Mouse (Mus musculus) heart, adult 11 months (tissue): ENCODE measurements at regions not wholly inside any gene's neighbourhood (a gene's known extent, or its start where the extent isn't known, plus 50 kb on each side); places are given as distances from the start of the nearest gene placed in this dataset.

Source experiments
- DNase-seq: peaks from one replicate; pipeline ENCODE4 v3.0.0; 2022

DNA sequence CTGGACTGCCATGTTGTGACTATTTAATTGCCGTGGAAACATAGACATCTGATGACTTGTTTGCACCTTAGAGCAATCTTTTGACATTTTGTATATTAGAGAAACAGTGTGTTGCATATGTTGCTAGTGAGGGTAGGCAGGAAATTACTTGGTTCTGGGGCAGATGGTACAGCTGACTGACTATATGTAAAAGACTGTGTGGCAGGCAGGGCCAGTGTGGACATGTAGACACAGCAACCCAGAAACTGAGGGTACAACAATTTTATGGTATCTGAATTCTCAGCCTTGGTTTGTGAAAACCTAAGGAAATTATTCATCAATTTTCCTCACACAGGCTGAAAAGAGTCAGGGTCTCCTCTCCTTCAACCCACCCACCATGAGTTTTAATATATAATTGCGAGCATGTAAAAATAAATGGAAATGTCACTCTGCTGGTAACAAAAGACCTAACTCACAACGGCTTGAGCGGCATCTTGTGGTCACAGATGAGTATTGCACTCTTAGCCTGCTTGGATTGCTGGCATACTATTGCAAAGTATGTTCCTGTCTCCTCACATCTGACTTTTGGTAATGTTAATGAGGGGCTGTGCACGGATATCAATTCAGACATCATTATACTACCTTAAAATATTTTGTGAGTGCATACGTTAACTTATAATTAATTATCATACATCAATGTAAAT is 329.8 kb downstream of the Psat1 start:
- no peak for DNase-seq

DNA sequence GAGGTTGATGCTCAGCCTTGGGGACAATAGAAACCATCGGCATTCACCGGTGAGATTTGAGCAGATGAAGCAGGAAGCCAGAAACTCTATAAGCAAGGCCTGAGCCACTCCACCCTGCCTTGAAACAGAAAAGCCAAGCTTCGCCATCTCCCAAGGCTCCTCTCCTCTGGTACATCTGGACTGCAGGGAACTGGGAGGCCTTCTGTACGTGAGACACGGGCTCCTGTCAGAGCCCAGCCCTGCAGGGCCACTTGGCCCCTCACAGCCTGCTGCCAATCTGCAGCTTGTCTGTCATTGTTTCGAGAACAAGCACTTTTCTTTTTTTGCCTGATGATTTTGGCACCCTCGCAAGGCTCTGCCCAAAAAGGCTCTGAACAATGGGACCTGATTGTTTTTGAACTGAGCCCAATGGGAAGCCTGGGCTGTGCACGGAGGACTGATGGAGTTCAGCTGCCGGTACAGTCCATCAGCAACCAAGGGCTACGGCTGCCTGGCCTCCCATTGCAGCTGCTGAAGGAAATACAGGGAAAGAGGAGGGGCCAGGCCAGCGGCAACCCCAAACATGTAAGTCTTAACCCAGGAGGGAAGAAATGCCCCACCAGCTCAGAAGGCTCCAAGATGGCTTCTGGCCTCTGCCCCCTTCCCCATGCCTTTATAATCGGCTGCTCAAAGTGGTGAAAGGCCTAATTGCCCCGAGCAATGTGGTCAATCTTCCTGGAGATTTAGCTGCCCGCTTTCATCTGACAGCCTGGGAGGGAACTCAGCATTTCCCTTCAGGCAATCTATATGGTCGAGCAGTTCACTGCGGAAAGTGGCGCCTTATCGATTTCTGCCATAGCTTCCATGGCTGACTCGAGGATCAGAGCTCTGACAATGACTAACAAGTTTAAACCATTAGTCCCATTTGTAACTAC is 332.2 kb downstream of the Psat1 start:
- peak; percentile 89 for DNase-seq

DNA sequence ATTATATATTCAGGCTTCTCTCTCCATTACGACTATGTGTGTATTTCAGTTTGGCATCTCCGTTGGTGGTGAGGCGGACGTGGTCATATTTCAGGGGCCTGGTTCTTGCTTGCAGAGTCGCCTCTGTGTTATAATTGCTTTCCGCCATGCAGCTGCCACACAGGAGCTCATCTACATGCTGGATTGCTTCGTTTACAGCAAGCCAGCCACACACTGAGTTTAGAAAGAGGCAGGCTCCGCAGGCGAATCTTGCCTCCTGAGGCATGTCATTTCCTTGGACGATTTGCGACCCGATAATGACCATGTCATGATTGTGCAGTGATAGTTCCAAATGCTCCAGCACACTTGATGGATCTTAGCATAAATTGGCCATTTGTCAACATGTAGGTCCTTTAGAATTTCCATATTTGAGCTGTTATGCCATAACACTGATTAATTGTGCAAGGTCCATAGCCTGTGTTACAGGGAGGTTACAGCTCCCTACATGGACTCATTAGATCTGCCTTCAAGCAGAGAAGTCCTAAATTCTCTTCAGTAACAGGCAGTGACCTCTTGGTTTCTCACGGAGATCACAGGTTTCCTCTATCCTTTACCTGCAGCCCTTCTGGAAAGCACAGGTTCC is 335.9 kb downstream of the Psat1 start:
- no peak for DNase-seq

DNA sequence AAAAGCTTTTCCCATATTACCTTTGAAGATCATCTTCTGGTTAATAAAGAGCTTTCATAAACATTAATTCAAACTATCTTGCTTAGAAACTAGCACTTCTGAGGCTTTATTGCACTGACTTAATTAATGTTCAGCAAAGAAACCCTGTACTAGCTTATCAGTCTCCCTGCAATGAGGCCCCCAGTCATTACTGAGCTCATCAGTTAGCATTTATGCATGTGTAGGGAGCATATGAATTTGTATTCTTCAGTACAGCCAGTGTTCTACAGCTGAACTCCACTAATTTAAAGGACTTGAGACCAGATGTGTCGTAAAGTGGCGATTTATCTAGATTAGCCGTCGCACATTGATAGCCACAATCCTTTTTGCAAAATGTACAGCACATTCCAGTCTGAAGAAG is 340.7 kb downstream of the Psat1 start:
- no peak for DNase-seq

DNA sequence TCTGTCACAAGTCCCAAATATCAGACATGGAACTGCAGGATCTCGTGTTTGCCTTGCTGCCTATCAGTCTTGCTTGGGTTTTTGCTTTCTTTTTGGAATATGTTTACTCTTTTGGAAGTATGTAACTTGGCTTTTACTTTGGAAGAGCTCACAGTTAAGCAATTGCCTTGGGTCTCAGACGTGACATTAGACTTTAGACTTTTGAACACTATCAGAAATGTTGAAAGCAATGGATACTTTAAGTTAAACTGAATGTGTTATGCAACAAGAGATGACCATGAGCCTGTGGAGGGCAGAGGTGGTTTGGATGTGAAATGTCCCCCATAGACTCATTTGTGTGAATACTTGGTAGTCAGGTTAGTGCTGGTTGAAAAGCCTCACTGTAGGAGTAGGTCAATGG is 354.3 kb downstream of the Psat1 start:
- no peak for DNase-seq

DNA sequence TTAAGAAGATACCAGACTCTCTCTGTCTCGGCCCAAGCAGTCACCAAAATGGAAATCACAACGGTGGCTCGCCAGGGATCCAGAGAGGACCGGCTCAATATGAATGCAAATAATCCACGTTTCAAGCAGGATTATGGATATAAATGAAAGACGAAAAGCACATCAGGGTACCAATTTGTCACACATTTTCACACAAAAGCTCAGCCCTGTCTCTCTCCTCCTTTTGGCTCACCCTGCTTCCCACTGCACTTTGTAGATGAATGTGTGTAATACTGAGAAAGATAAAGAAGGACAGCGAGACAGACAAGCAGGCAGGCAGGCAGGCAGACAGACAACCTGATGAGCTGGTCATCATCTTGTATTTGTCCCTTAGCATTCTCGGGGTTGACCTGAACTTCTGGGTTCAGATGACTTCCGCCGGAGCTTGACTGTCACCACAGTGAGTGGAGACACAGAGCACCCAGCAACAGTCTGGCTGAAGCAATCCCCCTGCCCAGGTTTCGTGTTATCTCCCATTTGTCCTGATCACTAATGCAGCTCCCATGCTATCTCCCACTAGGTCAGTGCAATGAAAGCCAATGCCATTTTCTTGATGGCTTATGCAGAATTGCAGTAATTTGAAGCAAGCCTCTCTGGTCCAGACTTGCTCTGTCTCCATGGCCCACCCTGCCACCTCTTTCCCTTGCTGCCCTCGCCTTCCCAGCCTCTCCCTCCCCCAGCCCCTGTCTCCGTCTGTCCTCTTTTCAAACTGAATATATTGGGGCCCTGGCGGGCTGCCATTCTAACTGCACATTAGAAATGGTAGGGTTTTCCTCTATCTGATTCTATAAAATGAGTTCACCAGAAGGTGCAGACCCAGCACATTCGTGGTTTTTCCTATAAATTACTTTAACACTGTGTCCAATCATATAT is 363.1 kb downstream of the Psat1 start:
- DNase-seq: no peak

DNA sequence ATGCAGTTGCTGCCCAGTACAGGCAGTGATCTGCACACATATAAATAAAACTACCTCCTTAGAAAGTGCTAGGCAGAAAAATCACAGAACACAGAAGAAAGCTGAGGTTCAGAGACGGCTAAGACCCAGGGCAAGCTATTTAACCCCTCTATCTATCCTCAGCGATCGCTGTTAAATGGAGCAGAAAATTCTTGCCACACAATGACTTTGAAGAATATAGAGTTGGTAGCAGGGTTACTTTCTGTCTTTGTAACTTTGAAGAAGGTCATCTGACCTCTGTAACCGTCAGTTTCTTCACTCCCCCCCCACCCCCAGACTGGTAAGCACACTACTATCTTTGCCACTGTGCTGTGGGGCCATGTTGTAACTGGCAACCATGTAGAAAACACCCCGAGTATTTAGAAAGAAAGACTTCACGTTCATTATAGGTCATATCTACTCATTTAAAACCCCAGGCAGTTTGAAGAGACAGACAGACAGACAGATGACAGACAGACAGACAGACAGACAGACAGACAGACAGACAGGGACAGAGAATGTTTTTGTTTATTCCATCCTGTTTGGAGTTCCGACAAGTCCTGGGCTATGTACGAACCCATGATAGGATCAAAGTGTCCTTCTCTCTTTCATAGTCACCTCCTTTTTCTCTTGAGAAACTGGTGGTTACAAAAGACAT is 363.9 kb downstream of the Psat1 start:
- no peak for DNase-seq

DNA sequence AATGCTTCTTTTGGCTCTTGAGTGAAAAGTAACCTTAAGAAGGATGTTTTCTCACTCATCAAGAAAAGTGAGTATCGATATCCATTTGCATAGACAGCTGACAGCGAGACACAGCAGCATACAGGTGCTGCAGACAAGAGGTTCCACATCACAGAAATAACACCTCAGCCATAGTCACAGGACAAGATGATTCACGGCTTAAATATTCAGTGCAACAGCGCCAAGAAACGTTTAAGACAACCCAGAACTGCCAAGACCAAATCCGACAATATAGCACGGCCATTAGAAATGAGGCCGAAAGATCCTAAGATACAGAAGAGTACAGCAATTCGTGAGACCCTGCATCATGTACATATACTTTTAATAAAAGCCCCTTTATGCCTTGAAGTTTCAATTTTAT is 375.9 kb downstream of the Psat1 start:
- peak; percentile 55 for DNase-seq

DNA sequence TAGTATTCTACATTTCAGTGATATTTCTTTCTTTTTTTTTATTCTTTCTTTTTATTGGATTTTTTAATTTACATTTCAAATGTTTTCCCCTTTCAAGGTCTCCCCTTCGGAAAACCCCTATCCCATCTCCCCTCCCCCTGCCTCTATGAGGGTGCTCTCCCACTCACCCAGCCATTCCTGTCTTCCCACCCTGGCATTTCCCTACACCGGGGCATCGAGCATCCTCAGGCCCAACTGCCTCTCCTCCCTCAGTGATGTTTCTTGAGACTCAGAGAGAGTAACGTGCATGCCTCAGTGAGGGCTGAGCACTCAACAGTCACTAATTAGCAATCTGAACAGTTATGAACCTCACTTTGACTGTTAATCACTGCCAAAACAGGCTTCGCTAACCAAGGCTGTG is 385.6 kb downstream of the Psat1 start:
- DNase-seq: peak; percentile 83

DNA sequence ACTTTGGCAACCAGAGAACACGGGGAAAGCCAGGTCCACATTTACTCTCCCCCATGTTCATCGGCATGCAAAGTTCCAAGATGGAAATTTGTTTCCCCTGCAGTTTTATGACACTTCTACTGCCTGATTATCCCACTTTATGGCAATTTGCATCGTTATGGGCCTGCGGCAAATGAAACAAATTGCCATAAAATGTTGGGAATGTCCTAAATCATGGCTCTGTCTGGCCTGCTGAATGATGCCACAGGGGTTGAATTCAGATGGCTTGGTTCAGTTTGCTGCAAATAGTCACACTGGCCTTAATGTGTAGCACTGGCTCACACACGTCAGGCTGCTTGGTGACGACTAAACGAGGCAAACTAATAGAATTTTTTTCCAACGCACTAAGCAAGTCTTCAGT is 393.2 kb downstream of the Psat1 start:
- DNase-seq: no peak

DNA sequence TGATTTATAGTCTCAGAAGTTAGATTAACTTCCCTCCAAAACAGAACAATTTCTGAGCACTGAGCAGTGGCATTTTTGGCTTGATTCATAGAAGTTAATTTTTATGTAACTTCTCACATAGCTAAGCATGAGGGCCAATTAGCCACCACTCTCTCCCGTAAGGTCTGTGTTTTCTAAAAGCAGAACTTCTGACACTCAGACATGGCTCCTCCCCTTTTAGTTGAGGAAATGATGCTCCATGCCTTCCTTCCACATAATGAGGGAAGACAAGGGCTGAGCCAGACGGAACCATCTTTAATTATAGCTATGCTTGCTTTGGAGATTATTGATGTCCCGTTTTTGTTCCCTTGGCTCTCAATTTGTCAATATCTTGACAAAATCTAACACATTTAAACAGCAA is 429.3 kb downstream of the Psat1 start:
- no peak for DNase-seq

DNA sequence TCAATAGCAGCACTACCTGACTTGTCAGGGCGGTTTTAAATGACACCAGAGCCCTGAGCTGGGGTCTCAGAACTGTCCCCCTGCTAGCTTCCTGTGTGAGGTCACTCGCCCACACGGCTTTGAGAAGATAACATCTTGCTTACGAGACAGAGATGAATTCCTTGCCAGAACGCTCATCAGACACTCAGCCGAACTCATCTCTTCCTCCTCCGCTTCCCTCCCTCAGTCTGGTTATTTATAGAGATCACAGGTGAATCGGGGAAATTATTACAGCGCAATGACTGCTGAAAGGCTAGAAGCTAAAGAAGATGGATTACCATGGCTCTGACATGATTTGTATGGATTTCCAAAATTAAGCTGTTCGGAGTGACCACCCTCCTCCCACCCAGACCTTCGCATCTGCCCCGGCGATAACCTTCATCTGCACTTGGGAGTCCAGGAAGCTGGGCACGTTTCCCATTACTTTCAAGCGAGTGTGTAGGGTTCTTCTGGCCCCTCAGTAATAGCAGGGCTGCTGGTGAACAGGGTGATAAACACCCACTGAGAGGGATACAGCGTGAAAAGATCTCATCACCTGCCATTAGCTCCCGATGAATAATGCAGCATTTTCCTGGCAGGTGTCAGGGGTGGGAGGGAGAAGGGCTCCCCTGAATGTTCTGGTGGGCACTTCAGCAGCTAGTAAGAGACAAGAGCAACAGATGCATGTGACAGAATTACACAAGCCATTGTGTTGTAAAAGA is 430.4 kb downstream of the Psat1 start:
- no peak for DNase-seq

DNA sequence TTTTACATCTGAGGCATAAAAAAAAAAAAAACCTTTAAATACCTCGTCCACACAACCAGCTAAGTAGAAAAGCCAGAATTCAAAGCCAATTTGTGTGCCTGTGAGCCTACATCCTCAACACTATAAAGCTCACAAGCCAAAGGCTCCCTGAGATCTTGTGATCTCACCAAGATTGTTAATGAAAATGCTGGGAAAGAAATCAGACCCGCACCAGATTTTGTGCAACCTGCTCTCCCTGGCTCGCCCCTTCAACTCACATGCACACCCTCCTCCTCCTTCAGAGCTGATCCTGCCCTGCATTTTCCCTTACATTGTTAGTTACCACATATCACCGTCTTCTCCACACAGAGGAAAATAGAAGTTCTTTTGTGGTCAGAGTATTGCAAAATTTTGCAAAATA is 433.9 kb downstream of the Psat1 start:
- DNase-seq: no peak

DNA sequence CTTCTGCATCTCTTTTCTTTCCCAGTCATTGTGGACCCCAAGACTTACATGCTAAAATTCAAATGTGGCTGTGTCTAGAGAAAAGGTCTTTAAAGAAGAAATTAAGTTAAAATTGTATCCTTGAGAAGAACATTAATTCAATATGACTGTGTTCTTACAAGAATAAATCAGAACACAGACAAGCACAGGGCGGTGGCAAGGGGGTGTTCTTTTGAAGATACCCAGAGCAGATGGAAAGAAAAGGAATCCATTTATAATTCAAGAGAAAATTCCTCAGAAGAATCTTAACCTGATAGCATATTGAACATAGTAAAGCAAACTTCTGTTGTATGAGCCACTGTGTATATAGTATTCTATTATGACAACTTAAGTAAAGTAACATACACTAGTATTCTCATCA is 436.7 kb downstream of the Psat1 start:
- DNase-seq: no peak

DNA sequence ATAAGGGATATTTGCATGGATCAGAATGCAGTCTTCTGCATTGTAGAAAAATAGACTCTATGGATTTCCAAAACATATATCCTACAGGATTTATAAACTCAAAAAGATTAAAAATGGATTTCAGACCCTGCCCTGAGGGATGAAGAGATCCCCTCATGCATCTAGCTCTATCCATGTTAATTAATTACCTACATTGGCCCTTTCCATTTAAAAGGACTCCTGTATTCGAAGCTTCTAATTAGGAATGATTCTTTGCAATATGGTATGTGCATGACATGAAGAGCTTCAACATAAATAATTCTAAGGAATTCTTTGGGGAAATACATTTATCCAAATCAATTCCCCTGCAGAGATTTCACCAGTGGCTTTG is 444.2 kb downstream of the Psat1 start:
- DNase-seq: no peak

DNA sequence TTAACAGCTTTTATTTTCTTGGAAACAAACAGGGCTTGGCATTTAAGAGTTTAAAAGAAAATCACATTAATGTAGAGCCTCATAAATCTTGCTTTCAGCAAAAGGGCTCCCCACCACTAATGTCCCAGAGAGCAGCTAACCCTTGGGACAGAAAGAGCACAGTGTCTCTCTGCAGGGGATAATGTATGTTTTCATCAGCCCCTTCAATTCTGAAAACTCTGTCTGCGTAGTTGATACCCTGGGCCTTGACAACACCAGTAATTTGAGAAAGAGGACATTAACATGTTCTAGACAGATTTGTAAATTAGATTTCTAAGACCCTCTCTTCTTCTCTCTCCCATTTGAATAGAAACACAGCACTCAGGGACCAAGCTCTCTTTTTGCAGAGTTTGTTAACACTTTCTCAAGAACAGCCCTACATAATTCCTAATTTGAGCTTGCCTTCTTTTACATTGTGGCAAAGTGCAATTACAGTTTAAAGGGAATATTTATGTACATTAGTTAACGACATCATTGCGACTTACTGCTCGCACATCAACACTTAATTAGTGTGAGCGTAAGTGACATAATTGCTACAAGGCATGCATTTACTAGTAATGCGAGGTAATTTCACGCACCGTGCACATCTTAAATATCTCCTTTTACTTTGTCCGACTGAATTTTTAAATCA is 444.7 kb downstream of the Psat1 start:
- no peak for DNase-seq

DNA sequence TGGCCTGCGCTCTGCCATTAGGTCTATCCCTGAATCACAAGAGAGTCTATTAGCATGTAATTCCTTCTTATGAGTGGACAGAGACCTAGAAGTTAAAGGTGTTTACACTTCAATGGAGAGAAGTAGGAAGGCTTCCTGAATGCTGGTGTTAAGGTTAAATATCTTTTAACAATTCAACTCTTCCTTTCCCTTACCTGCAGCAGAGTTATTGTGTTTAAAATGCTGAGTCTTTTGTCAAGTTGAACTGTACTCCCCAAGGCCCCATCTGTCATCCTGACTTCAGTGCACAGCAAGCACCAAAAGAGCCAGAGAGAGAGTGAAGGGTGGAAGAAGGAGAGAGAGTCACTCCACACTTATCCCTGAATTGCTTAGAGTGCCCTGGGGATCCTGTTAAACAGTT is 451.6 kb downstream of the Psat1 start:
- no peak for DNase-seq

DNA sequence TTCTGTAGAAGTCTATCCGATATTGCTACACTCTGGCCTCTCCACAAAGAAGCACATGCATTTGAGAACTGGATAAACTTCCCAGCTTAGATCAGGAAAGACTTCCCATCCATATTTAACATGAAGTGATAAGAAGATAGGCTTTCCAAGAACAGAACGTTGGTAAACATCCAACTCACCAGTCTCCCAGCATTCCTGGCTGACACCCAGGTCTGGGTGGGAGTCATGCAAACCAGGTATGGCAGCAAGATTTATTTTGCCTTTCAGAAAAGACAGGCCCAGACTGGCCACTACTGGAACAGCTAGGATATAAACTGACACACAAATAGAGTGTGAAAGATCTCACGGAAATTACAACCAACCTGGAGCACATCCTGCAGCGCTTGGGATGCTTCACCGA is 459.6 kb downstream of the Psat1 start:
- no peak for DNase-seq

DNA sequence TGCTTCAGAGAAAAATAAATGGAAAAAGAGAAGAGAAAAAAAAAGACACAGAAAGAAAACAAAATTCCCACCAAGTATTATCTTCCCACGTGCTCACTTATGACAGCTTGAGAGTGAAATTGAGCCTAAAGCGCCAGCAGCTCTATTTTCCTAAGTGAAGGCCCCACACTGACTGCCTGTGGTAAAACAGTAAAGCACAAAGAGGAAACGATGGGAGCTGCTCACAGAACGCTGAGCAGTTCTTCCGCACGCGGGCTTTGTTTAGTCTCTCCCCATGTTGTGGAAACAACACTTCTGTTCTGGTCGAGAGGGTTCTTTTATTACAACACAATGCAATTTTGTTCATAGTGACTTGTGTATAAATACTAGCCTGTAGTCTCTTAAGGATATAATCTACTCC is 465.5 kb downstream of the Psat1 start:
- DNase-seq: no peak

DNA sequence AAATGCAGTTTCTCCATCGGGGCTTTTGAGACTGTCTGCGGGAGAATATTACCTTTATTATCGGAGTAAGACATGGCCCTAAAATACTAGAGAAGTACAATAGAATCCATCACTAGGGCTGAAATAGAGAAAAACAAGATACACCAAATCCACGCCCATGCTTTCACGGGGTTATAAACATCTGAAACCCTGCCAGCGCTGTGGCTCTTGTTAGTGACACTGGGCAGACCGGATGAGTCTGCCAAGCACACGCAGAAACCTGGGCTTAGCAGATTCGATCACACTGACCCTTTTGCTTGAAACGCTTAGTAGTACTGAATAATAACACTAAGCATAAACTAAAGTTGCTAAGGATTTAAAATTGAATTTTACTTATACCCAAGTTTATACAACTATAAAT is 477.6 kb downstream of the Psat1 start:
- no peak for DNase-seq

DNA sequence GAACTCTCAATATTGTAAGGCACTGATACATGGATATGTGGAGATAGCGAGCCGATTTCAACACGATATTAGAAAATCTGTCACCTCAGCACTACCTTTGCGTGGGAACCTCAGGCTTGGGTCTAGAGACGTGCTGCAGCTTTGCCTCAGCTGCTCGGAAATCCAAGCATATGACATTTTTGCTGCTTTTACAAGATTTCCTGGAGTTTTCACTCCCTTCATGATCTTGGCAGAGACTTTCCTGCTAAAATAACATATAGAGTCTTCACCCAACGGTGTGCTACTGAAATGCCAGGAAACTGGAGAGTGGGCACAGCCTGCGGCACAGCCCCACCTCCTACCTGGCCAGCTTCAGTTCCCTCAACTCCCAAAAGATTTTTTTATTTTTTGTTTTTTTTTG is 480.4 kb downstream of the Psat1 start:
- no peak for DNase-seq
